Mouse (Mus musculus) bone marrow macrophage, adult 2 months (primary cell): ENCODE data around the gene Psapl1.

Experiments used
- CTCF ChIP-seq: IDR thresholded peaks from 2 replicates; pipeline ENCODE4 v1.5.1; 2012; ENCODE audit warnings: low read depth, mild to moderate bottlenecking, low read length, moderate library complexity
- POLR2A ChIP-seq: IDR thresholded peaks from 2 replicates; pipeline ENCODE4 v1.6.1; 2012; ENCODE audit warnings: mild to moderate bottlenecking, low read depth, low read length, borderline replicate concordance

DNA sequence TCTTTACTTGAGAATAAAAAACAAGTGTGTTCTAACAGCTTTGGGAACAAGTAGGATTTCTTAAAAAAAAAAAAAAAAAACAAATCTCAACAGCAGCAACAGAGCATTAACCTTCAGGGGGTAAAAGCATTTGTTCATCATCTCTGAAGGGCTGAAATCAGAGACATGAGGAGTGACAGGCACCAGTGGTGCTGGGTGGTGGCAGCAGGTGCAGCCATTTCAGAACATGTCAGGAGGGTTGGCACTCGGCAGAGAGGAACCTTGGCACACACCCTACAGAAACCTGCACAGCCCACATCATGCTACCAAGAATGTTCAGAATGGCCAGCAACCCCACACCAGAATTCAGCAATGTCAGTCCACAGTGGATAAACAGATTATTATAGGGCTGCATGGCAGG lies 4.3 kb upstream of the Psapl1 start:
- no peak for TF ChIP-seq CTCF
- TF ChIP-seq POLR2A = no peak
